Mouse (Mus musculus) stomach, postnatal 0 days (tissue): ENCODE measurements around the gene Hist2h2aa2.

ENCODE experiments used
- CTCF ChIP-seq: IDR thresholded peaks from 2 replicates; pipeline ENCODE4 v1.5.1; 2016; ENCODE audit warnings: antibody characterized with exemption, low read depth, mild to moderate bottlenecking, moderate library complexity
- EP300 ChIP-seq: optimal IDR thresholded peaks from 2 replicates; pipeline ENCODE3; 2016; ENCODE audit warnings: antibody characterized with exemption

GRCm38 (mm10) chr3:96248141-96249033 lies 8.3 kb upstream of the Hist2h2aa2 start:
- no peak for TF ChIP-seq CTCF
- TF ChIP-seq EP300 = no peak
